Mouse (Mus musculus) lung, postnatal 0 days (tissue): ENCODE measurements around the gene Ano9.

Source experiments
- CTCF ChIP-seq: IDR thresholded peaks from 2 replicates; pipeline ENCODE4 v1.5.1; 2016; ENCODE audit warnings: antibody characterized with exemption, mild to moderate bottlenecking
- EP300 ChIP-seq: IDR thresholded peaks from 2 replicates; pipeline ENCODE4 v1.6.1; 2016; ENCODE audit warnings: antibody characterized with exemption, mild to moderate bottlenecking, control low read depth

DNA sequence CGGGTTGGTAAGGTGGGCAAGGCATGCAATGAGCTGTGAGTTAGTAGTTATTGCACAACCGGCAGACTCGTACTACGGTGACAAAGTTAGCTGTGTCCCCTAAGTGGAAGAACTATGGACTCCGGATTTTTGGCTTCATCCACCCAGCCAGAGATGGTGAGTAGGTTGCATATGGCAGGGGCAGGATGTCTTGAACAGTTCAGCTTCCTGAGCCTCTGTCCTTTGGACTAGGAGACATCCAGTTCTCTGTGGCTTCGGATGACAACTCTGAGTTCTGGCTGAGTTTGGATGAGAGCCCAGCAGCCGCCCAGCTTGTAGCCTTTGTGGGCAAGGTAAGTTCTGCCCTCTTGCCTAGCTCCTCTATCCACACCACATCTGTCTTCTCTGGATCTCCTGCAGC is 53.0 kb downstream of the Ano9 start:
- TF ChIP-seq CTCF (no peak), EP300 (no peak)
